ENCODE assay signal across 25 mouse cellular contexts in the genomic region with DNA sequence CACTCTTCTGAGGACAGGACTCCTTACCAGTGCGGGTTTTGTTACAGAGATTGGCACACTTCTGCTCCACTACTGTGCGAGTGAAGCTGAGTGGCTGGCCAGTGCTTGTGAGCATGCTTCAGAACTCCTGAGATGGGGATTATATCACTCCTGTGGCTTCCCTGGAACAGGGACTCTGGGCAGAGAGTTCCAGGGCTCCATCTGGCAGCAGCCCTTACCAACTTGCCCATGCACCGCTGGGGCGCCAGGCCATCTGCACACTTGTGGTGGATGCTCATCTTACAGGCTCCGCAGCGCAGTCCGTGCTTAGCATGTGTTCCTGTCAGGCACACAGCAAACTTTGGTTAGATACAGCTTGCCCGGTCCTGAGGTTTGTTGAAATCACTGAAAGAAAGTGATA.
DNase-seq lines count a peak whose midpoint lies in the region; ATAC-seq lines count a peak whose summit lies in the region.
"Had no signal": no experiment of that assay in that cellular context is flagged by ENCODE, and none has a peak within 500 bp of the region (broad histone marks: within the 10 kb centered on the region; RNA-seq: fewer than 3 reads in every experiment).

No protein-coding gene starts in this region.

- H3K27ac ChIP-seq in forebrain, embryonic 14.5 days (ENCODE audit: low read depth, low read length), result no peak overlapping the region
- H3K27ac ChIP-seq in forebrain, embryonic 16.5 days (ENCODE audit: low read length), result no peak overlapping the region
- no peak overlapping the region for H3K27ac ChIP-seq in hindbrain, embryonic 16.5 days (ENCODE audit: low read depth, low read length)
- no peak overlapping the region for H3K27ac ChIP-seq in hindbrain, embryonic 11.5 days (ENCODE audit: low read depth, low read length)
- H3K27ac ChIP-seq: embryonic facial prominence, embryonic 13.5 days; forebrain, embryonic 13.5 days; hindbrain, embryonic 10.5 days; intestine, embryonic 15.5 days; limb, embryonic 13.5 days; liver, embryonic 12.5 days; neural tube, embryonic 15.5 days had no signal

- no peak for ATAC-seq in cerebellum, adult (ENCODE audit: insufficient number of reproducible peaks, low FRiP score, low TSS enrichment)
- ATAC-seq in forebrain, embryonic 14.5 days, result no peak
- ATAC-seq in forebrain, embryonic 16.5 days, result no peak
- peak; percentile 85 for ATAC-seq in hindbrain, embryonic 16.5 days
- ATAC-seq in hindbrain, embryonic 11.5 days (ENCODE audit: low FRiP score), result no peak
- ATAC-seq: activated CD4-positive, CD25-positive, alpha-beta regulatory T cell, adult 4 months; forebrain, embryonic 13.5 days; intestine, embryonic 15.5 days; liver, embryonic 12.5 days had no signal

- no peaks in the 10 kb centered on the region for H3K27me3 ChIP-seq in forebrain, embryonic 14.5 days (replicated peaks; ENCODE audit: control insufficient read depth, insufficient read depth, low read length)
- H3K27me3 ChIP-seq in forebrain, embryonic 16.5 days (replicated peaks; ENCODE audit: control insufficient read depth, insufficient read depth, low read length), result no peaks in the 10 kb centered on the region
- H3K27me3 ChIP-seq in hindbrain, embryonic 16.5 days (replicated peaks; ENCODE audit: control insufficient read depth, insufficient read depth, low read length), result no peaks in the 10 kb centered on the region
- H3K27me3 ChIP-seq in hindbrain, embryonic 11.5 days (ENCODE audit: control insufficient read depth, insufficient read depth, low read length), result no peaks in the 10 kb centered on the region
- H3K27me3 ChIP-seq: embryonic facial prominence, embryonic 13.5 days; forebrain, embryonic 13.5 days; intestine, embryonic 15.5 days; limb, embryonic 13.5 days; liver, embryonic 12.5 days; neural tube, embryonic 15.5 days had no signal

- H3K9me3 ChIP-seq in forebrain, embryonic 14.5 days (replicated peaks; ENCODE audit: control insufficient read depth, low read length), result no peaks in the 10 kb centered on the region
- no peaks in the 10 kb centered on the region for H3K9me3 ChIP-seq in forebrain, embryonic 16.5 days (ENCODE audit: control insufficient read depth, low read length)
- H3K9me3 ChIP-seq in hindbrain, embryonic 16.5 days (ENCODE audit: control insufficient read depth, low read length), result no peaks in the 10 kb centered on the region
- H3K9me3 ChIP-seq in hindbrain, embryonic 11.5 days (ENCODE audit: control insufficient read depth, low read length), result no peaks in the 10 kb centered on the region
- H3K9me3 ChIP-seq: embryonic facial prominence, embryonic 13.5 days; forebrain, embryonic 13.5 days; hindbrain, embryonic 10.5 days; intestine, embryonic 15.5 days; limb, embryonic 13.5 days; liver, embryonic 12.5 days; neural tube, embryonic 15.5 days had no signal

- DNase-seq in cerebellum, adult 18-20 months, result peak; percentile 3 to 9
- DNase-seq in forebrain, embryonic 14.5 days (ENCODE audit: low spot score), result peak; percentile 14
- no peak for DNase-seq in hindbrain, embryonic 11.5 days (ENCODE audit: low spot score)
- peak; percentile 5 for DNase-seq in right cerebral cortex, postnatal 4 days
- no peak for DNase-seq in right cerebral cortex, adult 2 months (ENCODE audit: low spot score in 2 of 2)
- DNase-seq: adrenal gland, postnatal 10 days; kidney, adult 8-10 months; kidney, postnatal 10 days; lung, adult 18-20 months; lung, postnatal 10 days; right cerebral cortex, postnatal 14 days; thymus, postnatal 14 days had no signal

- H3K4me1 ChIP-seq in forebrain, embryonic 14.5 days (ENCODE audit: control insufficient read depth, insufficient read depth, low read length), result no peaks in the 10 kb centered on the region
- no peaks in the 10 kb centered on the region for H3K4me1 ChIP-seq in forebrain, embryonic 16.5 days (replicated peaks; ENCODE audit: control insufficient read depth, insufficient read depth, low read length)
- no peaks in the 10 kb centered on the region; the same call in 1 of the 2 replicates for H3K4me1 ChIP-seq in hindbrain, embryonic 16.5 days (ENCODE audit: control insufficient read depth, insufficient read depth, low read depth, low read length)
- no peaks in the 10 kb centered on the region for H3K4me1 ChIP-seq in hindbrain, embryonic 11.5 days (replicated peaks; ENCODE audit: control insufficient read depth, insufficient read depth, low read length)
- H3K4me1 ChIP-seq: embryonic facial prominence, embryonic 13.5 days; forebrain, embryonic 13.5 days; hindbrain, embryonic 10.5 days; intestine, embryonic 15.5 days; liver, embryonic 12.5 days; neural tube, embryonic 15.5 days had no signal

- 83% methylated on average over 8 of the region's 8 CpGs for WGBS in forebrain, embryonic 14.5 days
- 76% methylated on average over 8 of the region's 8 CpGs for WGBS in forebrain, embryonic 16.5 days
- WGBS in hindbrain, embryonic 16.5 days, result 74% methylated on average over 8 of the region's 8 CpGs
- 90% methylated on average over 8 of the region's 8 CpGs for WGBS in hindbrain, embryonic 11.5 days

- no peaks in the 10 kb centered on the region for H3K36me3 ChIP-seq in forebrain, embryonic 14.5 days (ENCODE audit: control insufficient read depth, insufficient read depth, low read length)
- no peaks in the 10 kb centered on the region for H3K36me3 ChIP-seq in forebrain, embryonic 16.5 days (ENCODE audit: control insufficient read depth, insufficient read depth)
- no peaks in the 10 kb centered on the region for H3K36me3 ChIP-seq in hindbrain, embryonic 16.5 days (ENCODE audit: control insufficient read depth, insufficient read depth, low read length)
- no peaks in the 10 kb centered on the region for H3K36me3 ChIP-seq in hindbrain, embryonic 11.5 days (ENCODE audit: control insufficient read depth, insufficient read depth, low read length)
- H3K36me3 ChIP-seq: embryonic facial prominence, embryonic 13.5 days; hindbrain, embryonic 10.5 days; intestine, embryonic 15.5 days; limb, embryonic 13.5 days; liver, embryonic 12.5 days; neural tube, embryonic 15.5 days had no signal

- no peak overlapping the region for H3K4me3 ChIP-seq in forebrain, embryonic 14.5 days (ENCODE audit: low read depth, low read length)
- H3K4me3 ChIP-seq in forebrain, embryonic 16.5 days (replicated peaks; ENCODE audit: low read length), result no peak overlapping the region
- no peak overlapping the region for H3K4me3 ChIP-seq in hindbrain, embryonic 16.5 days (ENCODE audit: low read length)
- H3K4me3 ChIP-seq in hindbrain, embryonic 11.5 days (ENCODE audit: low read depth, low read length), result no peak overlapping the region
- H3K4me3 ChIP-seq: embryonic facial prominence, embryonic 13.5 days; forebrain, embryonic 13.5 days; hindbrain, embryonic 10.5 days; intestine, embryonic 15.5 days; limb, embryonic 13.5 days; liver, embryonic 12.5 days; neural tube, embryonic 15.5 days had no signal

- H3K9ac ChIP-seq in forebrain, embryonic 14.5 days (ENCODE audit: low read length), result no peak overlapping the region
- H3K9ac ChIP-seq in forebrain, embryonic 16.5 days (replicated peaks; ENCODE audit: low read depth, low read length), result no peak overlapping the region
- H3K9ac ChIP-seq in hindbrain, embryonic 16.5 days (ENCODE audit: low read depth, low read length), result no peak overlapping the region
- H3K9ac ChIP-seq in hindbrain, embryonic 11.5 days (ENCODE audit: low read depth, low read length), result no peak overlapping the region
- H3K9ac ChIP-seq: embryonic facial prominence, embryonic 13.5 days; forebrain, embryonic 13.5 days; intestine, embryonic 15.5 days; limb, embryonic 13.5 days; liver, embryonic 12.5 days; neural tube, embryonic 15.5 days had no signal

- no peak overlapping the region for H3K4me2 ChIP-seq in forebrain, embryonic 14.5 days (ENCODE audit: low read length)
- H3K4me2 ChIP-seq in forebrain, embryonic 16.5 days (ENCODE audit: low read length), result no peak overlapping the region
- no peak overlapping the region for H3K4me2 ChIP-seq in hindbrain, embryonic 16.5 days (ENCODE audit: low read length)
- H3K4me2 ChIP-seq in hindbrain, embryonic 11.5 days (replicated peaks; ENCODE audit: low read depth, low read length), result no peak overlapping the region
- H3K4me2 ChIP-seq: embryonic facial prominence, embryonic 13.5 days; forebrain, embryonic 13.5 days; heart, embryonic 11.5 days; intestine, embryonic 15.5 days; limb, embryonic 13.5 days; liver, embryonic 12.5 days; midbrain, embryonic 11.5 days; neural tube, embryonic 15.5 days had no signal

Comparison
In these comparisons a context has a peak if more than half of its experiments do, and no peak if none do; other contexts are left out.
1. DNase-seq: peak in cerebellum, adult 18-20 months (2 of 2), forebrain, embryonic 14.5 days (single experiment) and right cerebral cortex, postnatal 4 days (single experiment); none in hindbrain, embryonic 11.5 days (single experiment) and right cerebral cortex, adult 2 months (0 of 2).